Mouse (Mus musculus) embryonic facial prominence, embryonic 14.5 days (tissue): ENCODE measurements around the gene Gm4312. TPM values are rescaled to one million over a fixed set of nuclear protein-coding genes. Genes with fewer than 3 reads are reported as not detected.
"Not testable (repeated sequence)": the region's sequence is repeated elsewhere in the genome, so short reads cannot be mapped to it uniquely, and the experiment has no call there.

Experiments
- ATAC-seq: fragments of 200-750 bp; cut with Nextera tagmentation; 2 replicates; pipeline ENCODE4 v1.8.0; 2017; ENCODE audit warnings: low read depth, moderate number of reproducible peaks, moderate TSS enrichment
- DNase-seq: peaks from one replicate; pipeline ENCODE4 v3.0.0-alpha.2; 2015; ENCODE audit warnings: low spot score
- H3K27ac ChIP-seq: fragments of 300-500 bp; sonication (generic); replicated peaks from 2 replicates; pipeline ENCODE4 v1.5.1; 2014; ENCODE audit warnings: low read depth, mild to moderate bottlenecking, low read length, moderate library complexity
- H3K27me3 ChIP-seq: fragments of 300-500 bp; sonication (generic); replicated peaks from 2 replicates; pipeline ENCODE4 v1.6.1; 2014; ENCODE audit warnings: low read length; ENCODE audit not compliant: control insufficient read depth, insufficient read depth
- H3K36me3 ChIP-seq: fragments of 300-500 bp; sonication (generic); 2 replicates; pipeline ENCODE4 v1.6.1; 2014; ENCODE audit warnings: low read length, mixed read lengths; ENCODE audit not compliant: control insufficient read depth, insufficient read depth
- H3K4me1 ChIP-seq: fragments of 300-500 bp; sonication (generic); 2 replicates; pipeline ENCODE4 v1.6.1; 2014; ENCODE audit warnings: antibody characterized with exemption, low read length; ENCODE audit not compliant: control insufficient read depth, insufficient read depth
- H3K4me2 ChIP-seq: fragments of 300-500 bp; sonication (generic); 2 replicates; pipeline ENCODE4 v1.6.1; 2014; ENCODE audit warnings: low read depth, mild to moderate bottlenecking, low read length, moderate library complexity, mixed read lengths
- H3K4me3 ChIP-seq: fragments of 300-500 bp; sonication (generic); 2 replicates; pipeline ENCODE4 v1.5.1; 2014; ENCODE audit warnings: low read depth, mild to moderate bottlenecking, low read length
- H3K9ac ChIP-seq: fragments of 300-500 bp; sonication (generic); 2 replicates; pipeline ENCODE4 v1.6.1; 2014; ENCODE audit warnings: low read depth, mild to moderate bottlenecking, low read length, moderate library complexity, mixed read lengths
- H3K9me3 ChIP-seq: fragments of 300-500 bp; sonication (generic); 2 replicates; pipeline ENCODE4 v1.6.1; 2016; ENCODE audit warnings: low read length; ENCODE audit not compliant: control insufficient read depth
- WGBS: fragments of 180-500 bp; shearing (Covaris S2); extraction: QIAGEN DNeasy Blood & Tissue Kit; methylation state at CpG from one replicate; pipeline ENCODE4 v1.1.7; 2014; 5-methylcytosine and 5-hydroxymethylcytosine counted together
- polyA plus RNA-seq: library from polyadenylated mRNA; unstranded; fragments of >200 nt; fragmentation: Nextera tagmentation; extraction: Ambion mirVana; gene quantifications from 2 replicates; pipeline ENCODE4 v1.2.1, GENCODE M21; 2014

Gene Gm4312
- polyA plus RNA-seq, 1 experiment from 2014 or later: not detected

DNA sequence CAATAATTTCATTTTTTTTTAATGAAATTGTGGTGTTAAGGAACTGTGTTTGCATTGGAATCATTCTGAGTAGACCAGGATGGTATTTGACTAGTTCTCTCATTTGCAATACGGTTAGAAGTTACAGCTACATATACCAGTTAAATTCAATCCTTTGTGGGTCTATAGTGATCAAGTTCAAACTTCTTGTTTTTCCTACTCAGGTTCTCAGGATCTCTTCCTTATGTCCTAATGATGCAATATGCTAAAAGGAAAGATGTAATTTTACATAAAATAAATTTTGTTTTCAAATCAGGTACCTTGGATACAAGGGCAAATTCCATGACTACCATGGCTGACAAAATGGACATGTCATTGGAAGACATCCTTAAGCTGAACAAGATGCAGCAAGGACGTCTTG, 47.0 kb downstream of the Gm4312 start, which contains the start of gene Gm4301:
TSS of gene Gm4301 (plus strand) at position 301 of the 400 bp plus-strand sequence.
- not testable (repeated sequence) for H3K27ac ChIP-seq, H3K27me3 ChIP-seq, H3K9ac ChIP-seq, DNase-seq, H3K36me3 ChIP-seq, H3K4me1 ChIP-seq, H3K4me2 ChIP-seq, H3K4me3 ChIP-seq, H3K9me3 ChIP-seq, ATAC-seq
- WGBS: no CpG with 5 or more reads among the region's 2 CpGs

Other genes with a start within 250 kb of the Gm4312 start
- gene Gm4301, start 46.9 kb downstream of the Gm4312 start, polyA plus RNA-seq: not detected in 2 replicates
- not detected in 2 replicates for gene Gm4302, start 41.7 kb downstream of the Gm4312 start, polyA plus RNA-seq
- not detected in 2 replicates for gene Gm4303, start 36.6 kb downstream of the Gm4312 start, polyA plus RNA-seq
- not detected in 2 replicates for gene Gm4305, start 31.5 kb downstream of the Gm4312 start, polyA plus RNA-seq
- not detected in 2 replicates for gene Gm4307, start 21.2 kb downstream of the Gm4312 start, polyA plus RNA-seq
- 22.7 and 23.1 TPM in 2 replicates for gene Tmtc3, start 104.8 kb upstream of the Gm4312 start, polyA plus RNA-seq
- 5.6 and 6.2 TPM in 2 replicates for gene Cep290, start 105.0 kb upstream of the Gm4312 start, polyA plus RNA-seq
- gene 4930430F08Rik, start 207.9 kb upstream of the Gm4312 start, polyA plus RNA-seq: 10.2 and 10.9 TPM in 2 replicates
- not detected in 2 replicates for gene 1700017N19Rik, start 207.9 kb upstream of the Gm4312 start, polyA plus RNA-seq